Mouse (Mus musculus): ENCODE data around the gene Taf12. TPM values are rescaled to one million over a fixed set of nuclear protein-coding genes. Genes with fewer than 3 reads are reported as not detected.

Taf12 gene
- polyA plus RNA-seq, 1 experiment from 2014 or later, result 29.4 TPM

DNA sequence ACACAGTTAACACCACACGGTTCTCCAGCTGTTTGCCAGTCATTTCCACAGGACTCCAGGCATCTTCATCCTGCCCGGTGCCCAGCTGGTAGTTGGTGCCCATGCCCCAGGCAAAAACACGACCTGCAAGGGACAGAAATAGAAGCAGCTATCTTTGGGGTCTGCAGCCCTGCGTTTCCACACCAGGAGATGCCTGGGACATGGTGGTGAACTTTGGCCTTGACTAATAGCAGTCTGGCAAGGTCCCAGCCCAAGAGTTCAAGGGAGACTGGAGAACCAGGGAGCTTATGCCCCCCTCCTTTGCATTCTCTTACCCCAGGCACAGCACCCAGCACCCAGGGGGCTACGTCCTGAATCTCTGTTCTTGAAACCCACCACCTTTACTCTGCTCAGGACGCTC, 58.7 kb downstream of the Taf12 start:
- Histone ChIP-seq H3K27ac (replicated peaks in 1 of 2; ENCODE audit: control insufficient read depth in 1 of 2, insufficient read depth in 1 of 2, low read depth in 2 of 2, low read length in 2 of 2) (no peak overlapping the region), H3K9me3 (ENCODE audit: control insufficient read depth, low read length) (no peaks in the 10 kb centered on the region), H3K9ac (ENCODE audit: low read length) (no peak overlapping the region), H3K4me1 (ENCODE audit: control insufficient read depth in 2 of 2, insufficient read depth in 2 of 2, low read length in 2 of 2) (peaks cover 4 to 10% of the 10 kb centered on the region in 2 experiments), H3K27me3 (ENCODE audit: control insufficient read depth, insufficient read depth, low read length) (no peaks in the 10 kb centered on the region), H3K4me2 (ENCODE audit: low read length) (no peak overlapping the region), H3K36me3 (ENCODE audit: control insufficient read depth, insufficient read depth, low read length) (peaks cover 58% of the 10 kb centered on the region), H3K4me3 (ENCODE audit: control insufficient read depth in 1 of 2, insufficient read depth in 1 of 2, low read depth in 1 of 2, low read length in 2 of 2) (no peak overlapping the region)
- 73% methylated on average over 6 of the region's 6 CpGs for WGBS
- no peak for ATAC-seq (ENCODE audit: insufficient number of reproducible peaks, insufficient read depth, low FRiP score, low read depth)

DNA sequence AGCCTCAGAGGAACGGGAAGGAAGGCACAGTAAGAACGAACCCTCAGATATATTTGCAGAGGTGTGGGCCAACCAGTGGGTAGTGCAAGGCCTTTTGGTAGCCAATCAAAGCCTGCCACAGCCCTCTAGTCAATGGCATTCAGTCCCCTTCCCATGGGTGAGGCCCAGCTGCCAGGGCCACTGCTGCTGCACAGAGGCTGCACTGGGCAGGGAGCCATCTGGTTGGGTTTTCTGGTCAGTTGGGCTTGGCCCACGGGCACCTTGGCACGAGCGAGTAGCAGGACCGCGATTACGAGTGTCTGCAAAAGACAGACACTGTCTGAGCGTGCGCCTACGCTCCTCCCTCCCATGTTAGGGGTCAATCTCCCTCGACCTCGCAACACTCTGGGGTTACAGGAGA, 64.8 kb downstream of the Taf12 start:
- no peak overlapping the region for H3K4me2 ChIP-seq (ENCODE audit: low read length)
- H3K27me3 ChIP-seq (ENCODE audit: control insufficient read depth, insufficient read depth, low read length), result no peaks in the 10 kb centered on the region
- H3K36me3 ChIP-seq (ENCODE audit: control insufficient read depth, insufficient read depth, low read length), result peaks cover 61% of the 10 kb centered on the region
- H3K9ac ChIP-seq (ENCODE audit: low read length), result no peak overlapping the region
- no peaks in the 10 kb centered on the region for H3K9me3 ChIP-seq (ENCODE audit: control insufficient read depth, low read length)
- ATAC-seq (ENCODE audit: insufficient number of reproducible peaks, insufficient read depth, low FRiP score, low read depth), result no peak
- H3K4me1 ChIP-seq (ENCODE audit: control insufficient read depth in 2 of 2, insufficient read depth in 2 of 2, low read length in 2 of 2), result peaks cover 2 to 9% of the 10 kb centered on the region in 2 experiments
- H3K4me3 ChIP-seq (ENCODE audit: control insufficient read depth in 1 of 2, insufficient read depth in 1 of 2, low read depth in 1 of 2, low read length in 2 of 2), result no peak overlapping the region
- H3K27ac ChIP-seq (replicated peaks in 1 of 2; ENCODE audit: control insufficient read depth in 1 of 2, insufficient read depth in 1 of 2, low read depth in 2 of 2, low read length in 2 of 2), result no peak overlapping the region
- WGBS, result 90% methylated on average over 13 of the region's 13 CpGs

DNA sequence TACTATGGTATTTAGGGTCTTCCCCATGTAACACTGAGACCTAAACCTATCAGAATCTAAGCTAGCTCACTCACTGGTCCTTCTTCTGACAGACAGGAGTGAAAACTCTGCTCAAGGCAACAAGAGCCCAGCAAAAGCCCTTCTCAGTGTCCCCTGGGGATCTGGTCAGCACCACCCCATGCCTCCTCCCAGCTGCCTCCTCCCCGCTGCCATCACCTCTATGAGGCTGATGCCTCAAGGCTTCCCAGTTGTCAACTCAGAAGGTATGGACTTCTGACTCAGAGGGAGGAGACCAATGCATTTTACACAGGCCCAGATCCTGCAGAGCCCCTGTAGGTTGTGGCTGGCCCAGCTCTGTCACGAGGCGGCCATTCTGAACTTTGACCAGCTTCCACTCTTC, 67.3 kb downstream of the Taf12 start:
- H3K4me3 ChIP-seq (ENCODE audit: control insufficient read depth in 1 of 2, insufficient read depth in 1 of 2, low read depth in 1 of 2, low read length in 2 of 2), result no peak overlapping the region
- no peaks in the 10 kb centered on the region for H3K9me3 ChIP-seq (ENCODE audit: control insufficient read depth, low read length)
- peaks cover 7 to 19% of the 10 kb centered on the region in 2 experiments for H3K4me1 ChIP-seq (ENCODE audit: control insufficient read depth in 2 of 2, insufficient read depth in 2 of 2, low read length in 2 of 2)
- H3K36me3 ChIP-seq (ENCODE audit: control insufficient read depth, insufficient read depth, low read length), result peaks cover 36% of the 10 kb centered on the region
- WGBS, result 86% methylated on average over 3 of the region's 3 CpGs
- no peak overlapping the region for H3K27ac ChIP-seq (replicated peaks in 1 of 2; ENCODE audit: control insufficient read depth in 1 of 2, insufficient read depth in 1 of 2, low read depth in 2 of 2, low read length in 2 of 2)
- H3K9ac ChIP-seq (ENCODE audit: low read length), result no peak overlapping the region
- no peak overlapping the region for H3K4me2 ChIP-seq (ENCODE audit: low read length)
- H3K27me3 ChIP-seq (ENCODE audit: control insufficient read depth, insufficient read depth, low read length), result no peaks in the 10 kb centered on the region
- no peak for ATAC-seq (ENCODE audit: insufficient number of reproducible peaks, insufficient read depth, low FRiP score, low read depth)

DNA sequence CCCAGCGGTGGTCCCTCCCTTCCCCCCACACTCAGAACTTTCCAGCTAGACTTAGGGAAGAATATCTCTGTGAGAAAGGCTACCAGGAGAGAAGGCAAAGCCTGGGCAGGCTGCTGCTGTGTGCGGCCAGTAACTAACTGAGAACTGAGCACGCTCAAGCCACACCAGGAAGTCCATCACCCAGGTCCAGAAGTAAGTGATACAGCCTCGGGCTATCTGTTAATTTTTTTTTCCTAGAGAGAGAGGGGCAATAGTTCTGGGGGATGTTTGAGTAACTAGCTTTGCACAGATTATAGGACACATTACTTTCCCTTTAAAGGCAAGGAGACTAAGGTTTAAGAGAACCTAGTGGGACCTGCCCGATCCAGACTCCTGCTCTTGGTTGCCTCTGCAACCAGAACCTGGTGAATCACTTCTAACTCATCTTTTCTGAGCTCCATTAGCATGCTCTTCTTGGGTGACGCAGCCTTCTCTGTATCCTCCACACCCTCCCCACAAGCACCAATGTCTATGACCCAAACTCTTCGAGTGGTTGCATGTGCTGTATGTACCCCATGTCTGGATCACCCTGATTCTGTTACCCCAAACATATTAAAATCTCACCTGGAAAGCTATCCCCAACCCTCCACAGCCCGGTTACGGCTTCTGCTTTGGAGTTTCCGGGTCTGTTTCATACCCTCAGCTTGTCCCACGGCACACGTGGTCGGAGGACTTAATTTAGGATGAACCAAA, 70.4 kb downstream of the Taf12 start:
- H3K4me3 ChIP-seq (ENCODE audit: control insufficient read depth in 1 of 2, insufficient read depth in 1 of 2, low read depth in 1 of 2, low read length in 2 of 2), result peak overlapping the region; percentile 74 to 90
- ATAC-seq (ENCODE audit: insufficient number of reproducible peaks, insufficient read depth, low FRiP score, low read depth), result no peak
- H3K27me3 ChIP-seq (ENCODE audit: control insufficient read depth, insufficient read depth, low read length), result no peaks in the 10 kb centered on the region
- H3K9ac ChIP-seq (ENCODE audit: low read length), result peak overlapping the region; percentile 86
- H3K4me2 ChIP-seq (ENCODE audit: low read length), result peak overlapping the region; percentile 92
- H3K27ac ChIP-seq (replicated peaks in 1 of 2; ENCODE audit: control insufficient read depth in 1 of 2, insufficient read depth in 1 of 2, low read depth in 2 of 2, low read length in 2 of 2), result no peak overlapping the region
- WGBS, result 7% methylated on average over 13 of the region's 13 CpGs
- peaks cover 6% of the 10 kb centered on the region for H3K36me3 ChIP-seq (ENCODE audit: control insufficient read depth, insufficient read depth, low read length)
- H3K9me3 ChIP-seq (ENCODE audit: control insufficient read depth, low read length), result no peaks in the 10 kb centered on the region
- peaks cover 7 to 19% of the 10 kb centered on the region in 2 experiments for H3K4me1 ChIP-seq (ENCODE audit: control insufficient read depth in 2 of 2, insufficient read depth in 2 of 2, low read length in 2 of 2)

Other genes with a start within 250 kb of the Taf12 start
- 0.20 TPM in 2 replicates for gene Gm10300, start 199.7 kb upstream of the Taf12 start, polyA plus RNA-seq (2014; fragmentation: Nextera tagmentation; extraction: Ambion mirVana)
- 45.7 and 59.0 TPM in 2 replicates for gene Epb41, start 199.1 kb upstream of the Taf12 start, polyA plus RNA-seq (2014; fragmentation: Nextera tagmentation; extraction: Ambion mirVana)
- gene Oprd1, start 129.9 kb upstream of the Taf12 start, polyA plus RNA-seq (2014; fragmentation: Nextera tagmentation; extraction: Ambion mirVana), result 0.50 and 0.69 TPM in 2 replicates
- gene Ythdf2, start 62.1 kb upstream of the Taf12 start, polyA plus RNA-seq (2014; fragmentation: Nextera tagmentation; extraction: Ambion mirVana), result 66.3 and 70.9 TPM in 2 replicates
- gene Gmeb1, start 12.8 kb upstream of the Taf12 start, polyA plus RNA-seq (2014; fragmentation: Nextera tagmentation; extraction: Ambion mirVana), result 25.8 and 27.5 TPM in 2 replicates
- 1.2 and 1.4 TPM in 2 replicates for gene Rab42, start 29.0 kb downstream of the Taf12 start, polyA plus RNA-seq (2014; fragmentation: Nextera tagmentation; extraction: Ambion mirVana)
- gene Trnau1ap, start 55.2 kb downstream of the Taf12 start, polyA plus RNA-seq (2014; fragmentation: Nextera tagmentation; extraction: Ambion mirVana), result 74.0 and 80.6 TPM in 2 replicates
- 18.9 and 21.1 TPM in 2 replicates for gene Rcc1, start 79.2 kb downstream of the Taf12 start, polyA plus RNA-seq (2014; fragmentation: Nextera tagmentation; extraction: Ambion mirVana)
- gene Phactr4, start 148.1 kb downstream of the Taf12 start, polyA plus RNA-seq (2014; fragmentation: Nextera tagmentation; extraction: Ambion mirVana), result 19.3 and 20.2 TPM in 2 replicates
- 12.1 and 13.0 TPM in 2 replicates for gene Med18, start 189.5 kb downstream of the Taf12 start, polyA plus RNA-seq (2014; fragmentation: Nextera tagmentation; extraction: Ambion mirVana)
- 3.8 and 4.4 TPM in 2 replicates for gene Sesn2, start 236.1 kb downstream of the Taf12 start, polyA plus RNA-seq (2014; fragmentation: Nextera tagmentation; extraction: Ambion mirVana)

Measured in heart, embryonic 14.5 days (tissue).